Mouse (Mus musculus) retina, postnatal 7 days (tissue): ENCODE results near the gene Qdpr.

ENCODE experiments used
- DNase-seq: peaks from one replicate; pipeline ENCODE4 v3.0.0-alpha.2; 2012; ENCODE audit warnings: low read depth, low spot score

Qdpr gene

GRCm38 (mm10) chr5:45449831-45450716, at the start of gene Qdpr:
Gene Qdpr, minus strand, starts transcription at chr5:45450236.
- peak; percentile 97 for DNase-seq

GRCm38 (mm10) chr5:45497564-45497963, 47.5 kb upstream of the Qdpr start:
- no peak for DNase-seq

- no peak for DNase-seq
Observed at GRCm38 (mm10) chr5:45496930-45497550, 47.0 kb upstream of the Qdpr start.

- no peak for DNase-seq
Observed at GRCm38 (mm10) chr5:45496479-45496878, 46.4 kb upstream of the Qdpr start.

- DNase-seq: no peak
Observed at GRCm38 (mm10) chr5:45496042-45496441, 46.0 kb upstream of the Qdpr start.

GRCm38 (mm10) chr5:45495429-45495975, 45.5 kb upstream of the Qdpr start:
- no peak for DNase-seq

GRCm38 (mm10) chr5:45494093-45494755, 44.2 kb upstream of the Qdpr start:
- no peak for DNase-seq

- DNase-seq: peak; percentile 94
Observed at GRCm38 (mm10) chr5:45493191-45494092, 43.4 kb upstream of the Qdpr start, which contains the start of gene Lap3. Gene Lap3, plus strand, starts transcription at chr5:45493374.

GRCm38 (mm10) chr5:45491776-45492175, 41.7 kb upstream of the Qdpr start:
- DNase-seq: no peak

- no peak for DNase-seq
Observed at GRCm38 (mm10) chr5:45483654-45484053, 33.6 kb upstream of the Qdpr start.

GRCm38 (mm10) chr5:45482607-45483006, 32.6 kb upstream of the Qdpr start:
- no peak for DNase-seq

GRCm38 (mm10) chr5:45481125-45481524, 31.1 kb upstream of the Qdpr start:
- no peak for DNase-seq

- DNase-seq: no peak
Observed at GRCm38 (mm10) chr5:45480066-45480465, 30.0 kb upstream of the Qdpr start.

GRCm38 (mm10) chr5:45477601-45478000, 27.6 kb upstream of the Qdpr start:
- DNase-seq: no peak

GRCm38 (mm10) chr5:45476288-45476687, 26.3 kb upstream of the Qdpr start:
- no peak for DNase-seq

- no peak for DNase-seq
Observed at GRCm38 (mm10) chr5:45475771-45476170, 25.7 kb upstream of the Qdpr start.

- DNase-seq: no peak
Observed at GRCm38 (mm10) chr5:45474758-45475157, 24.7 kb upstream of the Qdpr start.

GRCm38 (mm10) chr5:45474215-45474614, 24.2 kb upstream of the Qdpr start:
- peak; percentile 58 for DNase-seq

- DNase-seq: no peak
Observed at GRCm38 (mm10) chr5:45473521-45473920, 23.5 kb upstream of the Qdpr start.

- no peak for DNase-seq
Observed at GRCm38 (mm10) chr5:45472880-45473450, 22.9 kb upstream of the Qdpr start.

- DNase-seq: no peak
Observed at GRCm38 (mm10) chr5:45454456-45454855, 4.4 kb upstream of the Qdpr start.
